Mouse (Mus musculus) forebrain, embryonic 11.5 days (tissue): Measurements from ENCODE around the gene Gm47841. TPM values are rescaled to one million over a fixed set of nuclear protein-coding genes. Genes with fewer than 3 reads are reported as not detected.

Source experiments
- ATAC-seq: fragments of 200-750 bp; cut with Nextera tagmentation; replicated peaks from 2 replicates; pipeline ENCODE4 v1.8.0; 2017; ENCODE audit warnings: moderate TSS enrichment; ENCODE audit not compliant: low FRiP score
- DNase-seq: peaks from one replicate; pipeline ENCODE4 v3.0.0-alpha.2; 2017; ENCODE audit warnings: low spot score
- H3K27ac ChIP-seq: fragments of 300-500 bp; sonication (generic); 2 replicates; pipeline ENCODE4 v1.5.1; 2014; ENCODE audit warnings: low read depth, low read length
- H3K27me3 ChIP-seq: fragments of 300-500 bp; sonication (generic); 2 replicates; pipeline ENCODE4 v1.6.1; 2014; ENCODE audit warnings: mild to moderate bottlenecking, low read length, mixed read lengths; ENCODE audit not compliant: control insufficient read depth, insufficient read depth
- H3K36me3 ChIP-seq: fragments of 300-500 bp; sonication (generic); 2 replicates; pipeline ENCODE4 v1.6.1; 2014; ENCODE audit warnings: mild to moderate bottlenecking, low read length, moderate library complexity, mixed read lengths; ENCODE audit not compliant: control insufficient read depth, insufficient read depth
- H3K4me1 ChIP-seq: fragments of 300-500 bp; sonication (generic); replicated peaks from 2 replicates; pipeline ENCODE4 v1.6.1; 2014; ENCODE audit warnings: low read length, mixed read lengths; ENCODE audit not compliant: control insufficient read depth, insufficient read depth
- H3K4me2 ChIP-seq: fragments of 300-500 bp; sonication (generic); 2 replicates; pipeline ENCODE4 v1.6.1; 2014; ENCODE audit warnings: low read depth, mild to moderate bottlenecking, low read length, moderate library complexity, mixed read lengths; ENCODE audit not compliant: severe bottlenecking
- H3K4me3 ChIP-seq: fragments of 300-500 bp; sonication (generic); 2 replicates; pipeline ENCODE4 v1.5.1; 2014; ENCODE audit warnings: low read depth, low read length
- H3K9ac ChIP-seq: fragments of 300-500 bp; sonication (generic); 2 replicates; pipeline ENCODE4 v1.6.1; 2014; ENCODE audit warnings: low read length
- H3K9me3 ChIP-seq: fragments of 300-500 bp; sonication (generic); 2 replicates; pipeline ENCODE4 v1.6.1; 2016; ENCODE audit warnings: low read length, mixed read lengths; ENCODE audit not compliant: control insufficient read depth
- WGBS: fragments of 180-500 bp; shearing (Covaris S2); extraction: QIAGEN DNeasy Blood & Tissue Kit; methylation state at CpG from one replicate; pipeline ENCODE4 v1.1.7; 2014; 5-methylcytosine and 5-hydroxymethylcytosine counted together
- polyA plus RNA-seq: library from polyadenylated mRNA; unstranded; fragments of >200 nt; fragmentation: Nextera tagmentation; extraction: Ambion mirVana; gene quantifications from 2 replicates; pipeline ENCODE4 v1.2.1, GENCODE M21; 2014

Gene Gm47841
- polyA plus RNA-seq, 1 experiment from 2014 or later = not detected

DNA sequence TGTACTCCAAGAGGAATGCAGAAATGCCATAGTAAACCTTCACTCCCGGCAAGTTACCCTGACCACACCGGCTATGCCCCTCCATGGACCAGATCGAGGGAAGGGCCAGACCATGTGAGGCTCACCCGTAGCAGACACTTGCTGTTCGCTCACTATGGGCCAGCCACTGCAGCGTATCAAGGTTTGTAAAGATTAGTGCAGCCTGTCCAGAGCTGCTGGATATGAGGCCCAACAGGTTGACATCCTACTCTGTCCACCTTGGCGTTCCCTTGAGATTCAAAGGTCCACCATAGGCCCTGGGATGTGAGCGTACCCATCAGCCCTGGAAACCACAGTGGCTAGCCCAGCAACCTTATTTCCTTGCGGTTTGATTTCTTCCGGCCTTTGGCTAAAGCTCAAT, 7.3 kb upstream of the Gm47841 start:
- DNase-seq (no peak), ATAC-seq (no peak)
- H3K27ac ChIP-seq = no peak overlapping the region
- H3K4me2 ChIP-seq = no peak overlapping the region
- WGBS = 72% methylated on average over 10 of the region's 10 CpGs
- no peaks in the 10 kb centered on the region for H3K36me3 ChIP-seq
- peaks cover 43% of the 10 kb centered on the region for H3K27me3 ChIP-seq
- no peak overlapping the region for H3K9ac ChIP-seq
- H3K9me3 ChIP-seq = no peaks in the 10 kb centered on the region
- H3K4me1 ChIP-seq = peaks cover 17% of the 10 kb centered on the region; the same call in 1 of the 2 replicates
- H3K4me3 ChIP-seq = no peak overlapping the region

DNA sequence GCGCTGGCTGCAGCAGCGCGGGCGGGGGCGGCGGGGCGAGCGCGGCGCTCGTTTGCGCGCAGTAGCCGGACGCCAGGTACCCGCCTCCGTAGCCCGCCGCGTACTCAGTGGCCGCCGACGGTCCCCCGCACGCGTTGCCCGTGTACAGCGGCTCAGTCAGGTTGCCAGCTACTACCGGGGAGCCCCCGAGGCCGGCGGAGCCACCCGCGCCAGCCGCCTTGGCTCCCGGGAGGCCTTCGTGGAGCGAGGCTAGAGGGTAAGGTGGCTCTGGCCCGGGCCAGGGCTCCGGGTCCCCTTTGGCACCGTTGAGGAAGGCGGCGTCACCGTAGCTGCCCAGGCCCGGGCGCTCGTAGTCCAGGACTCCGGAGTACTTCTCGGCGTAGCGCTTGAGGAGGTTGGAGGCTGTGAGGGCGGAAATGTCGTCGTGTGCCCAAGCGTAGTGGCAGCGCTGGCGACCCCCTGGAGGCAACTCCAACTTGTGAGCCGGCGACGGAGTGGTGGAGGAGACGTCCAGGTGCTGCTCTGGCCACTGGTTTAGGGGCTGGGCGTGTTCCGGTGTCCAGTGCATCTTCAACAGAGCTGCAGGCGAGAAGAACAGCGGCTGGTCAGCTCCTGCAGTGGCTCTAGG, 6.7 kb upstream of the Gm47841 start:
- Histone ChIP-seq H3K4me1 (peaks cover 15% of the 10 kb centered on the region; the same call in 1 of the 2 replicates), H3K36me3 (no peaks in the 10 kb centered on the region), H3K27ac (no peak overlapping the region), H3K27me3 (peaks cover 43% of the 10 kb centered on the region), H3K9me3 (no peaks in the 10 kb centered on the region), H3K9ac (peak overlapping the region; percentile 35), H3K4me2 (peak overlapping the region; percentile 53), H3K4me3 (peak overlapping the region; percentile 31)
- DNase-seq (peak; percentile 70), ATAC-seq (no peak)
- WGBS = 8% methylated on average over 44 of the region's 65 CpGs

DNA sequence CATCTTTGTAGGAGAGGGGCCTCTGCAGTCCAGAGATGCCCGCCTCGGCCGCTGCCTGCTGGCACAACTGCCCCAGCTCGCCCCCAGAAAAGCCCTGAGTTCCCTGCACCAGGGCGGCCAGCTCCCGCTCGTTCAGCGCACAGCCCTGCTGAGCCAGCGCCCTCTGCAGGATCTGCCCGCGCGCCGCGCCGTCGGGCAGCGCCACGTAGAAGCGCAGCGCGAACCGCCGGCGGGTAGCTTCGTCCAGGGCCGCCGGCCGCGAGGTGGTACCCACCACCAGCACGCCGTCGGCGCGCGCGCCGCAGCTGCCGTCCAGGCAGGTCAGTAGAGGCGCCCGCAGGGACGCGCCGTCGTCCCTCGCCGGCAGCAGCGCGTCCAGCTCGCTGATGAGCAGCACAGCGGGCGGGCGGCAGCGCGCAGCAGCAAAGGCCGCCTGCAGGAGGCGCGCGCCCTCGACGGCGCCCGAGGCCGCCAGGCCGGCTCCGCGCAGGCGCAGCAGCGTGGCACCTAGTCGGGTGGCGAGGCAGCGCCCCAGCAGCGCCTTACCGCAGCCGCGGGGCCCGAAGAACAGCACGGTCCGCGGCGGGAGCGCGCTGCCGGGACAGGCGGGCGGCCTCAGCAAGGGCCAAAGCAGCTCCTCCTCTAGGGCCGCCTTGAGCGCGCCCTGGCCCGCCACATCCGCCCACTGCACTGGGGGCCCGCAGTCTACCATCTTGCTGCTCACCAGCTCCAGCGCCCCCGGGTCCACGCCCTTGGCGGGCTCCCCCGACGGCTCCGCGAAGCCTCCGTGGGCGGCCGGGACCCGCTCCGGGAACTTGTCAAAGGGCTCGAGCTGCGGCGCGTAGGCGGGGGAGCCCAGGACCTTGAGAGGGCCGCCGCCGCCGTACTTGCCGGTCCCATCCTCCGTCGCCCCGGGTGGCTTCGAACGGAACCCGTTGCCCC, 5.6 kb upstream of the Gm47841 start:
- ATAC-seq = peak; percentile 19; the same call in 1 of the 2 replicates
- Histone ChIP-seq H3K9me3 (no peaks in the 10 kb centered on the region), H3K9ac (no peak overlapping the region), H3K4me2 (peak overlapping the region; percentile 53), H3K27me3 (peaks cover 50% of the 10 kb centered on the region), H3K4me1 (peaks cover 15% of the 10 kb centered on the region; the same call in 1 of the 2 replicates), H3K27ac (no peak overlapping the region), H3K36me3 (no peaks in the 10 kb centered on the region), H3K4me3 (peak overlapping the region; percentile 31)
- DNase-seq = peak; percentile 74
- 13% methylated on average over 108 of the region's 120 CpGs for WGBS

DNA sequence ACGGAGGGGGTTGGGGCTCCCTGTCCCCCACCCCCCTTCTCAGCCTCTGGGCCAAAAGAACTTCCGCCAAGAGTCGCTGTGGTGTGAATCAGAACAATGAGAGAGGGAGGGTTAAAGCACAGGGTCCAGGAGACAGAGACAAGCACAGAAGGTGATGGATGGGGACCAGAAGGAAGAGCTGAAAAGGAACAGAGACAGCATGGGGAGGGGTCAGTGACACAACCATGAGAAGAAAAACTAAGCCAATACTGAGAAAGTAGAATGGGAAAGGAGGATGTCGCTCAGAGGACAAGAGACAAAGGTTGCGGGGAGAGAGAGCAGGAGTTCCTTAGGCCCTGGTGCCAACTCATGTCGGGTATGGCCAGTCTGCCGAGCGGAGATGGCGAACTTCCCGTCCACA, 4.7 kb upstream of the Gm47841 start:
- Histone ChIP-seq H3K9me3 (no peaks in the 10 kb centered on the region), H3K4me3 (no peak overlapping the region), H3K4me2 (no peak overlapping the region), H3K27me3 (peaks cover 58% of the 10 kb centered on the region), H3K4me1 (peaks cover 19% of the 10 kb centered on the region), H3K36me3 (no peaks in the 10 kb centered on the region), H3K9ac (no peak overlapping the region), H3K27ac (no peak overlapping the region)
- no peak for ATAC-seq
- WGBS = 50% methylated on average over 10 of the region's 10 CpGs
- DNase-seq = no peak

DNA sequence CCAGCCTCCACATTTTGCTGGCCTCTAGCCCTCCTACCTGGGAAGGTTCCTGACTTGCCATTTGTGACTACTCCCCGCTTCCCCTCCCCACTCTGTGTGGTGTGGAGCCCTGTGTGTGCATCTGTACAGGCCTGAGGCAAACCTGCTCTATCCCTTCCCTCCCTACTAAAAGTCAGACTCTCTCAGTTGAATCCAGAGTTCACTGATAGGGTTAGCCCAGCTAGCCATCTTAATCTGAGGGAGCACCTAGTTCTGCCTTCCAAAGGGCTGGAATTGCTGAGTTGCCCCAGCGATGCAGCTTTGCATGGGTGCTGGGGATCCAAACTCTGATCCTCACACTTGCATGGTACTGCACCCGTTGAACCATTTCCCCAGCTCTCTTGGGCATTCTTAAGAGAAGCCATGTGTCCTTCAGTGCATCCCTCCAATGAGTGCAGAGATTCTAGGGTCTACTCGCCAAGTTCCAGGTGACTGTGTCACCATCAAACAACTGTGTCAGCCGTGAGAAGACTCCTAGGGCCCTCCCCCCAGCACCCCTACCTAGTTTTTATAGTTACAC, 1.2 kb upstream of the Gm47841 start:
- DNase-seq = no peak
- Histone ChIP-seq H3K36me3 (no peaks in the 10 kb centered on the region), H3K4me1 (peaks cover 21% of the 10 kb centered on the region), H3K27ac (no peak overlapping the region), H3K9me3 (no peaks in the 10 kb centered on the region), H3K27me3 (peaks cover 62% of the 10 kb centered on the region), H3K9ac (no peak overlapping the region), H3K4me3 (no peak overlapping the region), H3K4me2 (no peak overlapping the region)
- WGBS = 45% methylated on average over 5 of the region's 5 CpGs
- ATAC-seq = no peak

DNA sequence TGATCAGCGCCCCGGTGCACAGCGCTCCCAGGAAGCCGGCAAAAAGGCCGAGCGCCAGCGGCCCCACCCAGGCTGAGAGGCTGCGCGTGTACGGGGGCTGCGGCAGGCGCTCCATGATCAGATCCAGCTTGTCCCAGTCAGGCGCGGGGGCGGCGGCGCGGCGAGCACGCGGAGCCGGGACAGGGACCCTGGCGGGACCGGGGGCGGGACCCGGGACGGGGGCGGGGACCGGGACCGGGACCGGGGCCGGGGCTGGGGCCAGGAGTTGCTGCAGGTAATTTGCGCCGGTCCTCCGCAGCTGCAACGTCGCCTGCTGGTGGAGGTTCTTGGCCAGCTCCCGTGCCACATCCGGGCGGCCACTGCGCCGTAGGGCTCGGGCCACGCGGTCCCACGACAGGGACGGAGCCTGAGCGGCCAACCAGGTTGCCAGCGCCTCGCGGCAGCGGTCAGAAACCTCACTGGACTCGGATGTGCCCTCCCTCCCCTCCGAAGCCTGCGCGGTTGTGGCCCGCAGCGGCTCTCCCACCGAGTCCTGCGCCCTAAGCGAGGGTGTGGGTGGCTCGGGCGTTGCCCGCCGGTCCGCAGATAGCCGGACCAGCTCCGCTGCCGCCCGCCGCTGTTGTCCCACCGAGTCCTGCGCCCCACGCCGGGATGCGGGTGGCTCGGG, 537 bp downstream of the Gm47841 start:
- Histone ChIP-seq H3K27me3 (peaks cover 45% of the 10 kb centered on the region), H3K9me3 (no peaks in the 10 kb centered on the region), H3K27ac (no peak overlapping the region), H3K4me2 (peak overlapping the region; percentile 95), H3K9ac (peak overlapping the region; percentile 56), H3K4me1 (peaks cover 14% of the 10 kb centered on the region), H3K4me3 (peak overlapping the region; percentile 44), H3K36me3 (no peaks in the 10 kb centered on the region)
- DNase-seq (peak; percentile 80), ATAC-seq (peak; percentile 43; the same call in 1 of the 2 replicates)
- under 1% methylated on average over 76 of the region's 77 CpGs for WGBS

DNA sequence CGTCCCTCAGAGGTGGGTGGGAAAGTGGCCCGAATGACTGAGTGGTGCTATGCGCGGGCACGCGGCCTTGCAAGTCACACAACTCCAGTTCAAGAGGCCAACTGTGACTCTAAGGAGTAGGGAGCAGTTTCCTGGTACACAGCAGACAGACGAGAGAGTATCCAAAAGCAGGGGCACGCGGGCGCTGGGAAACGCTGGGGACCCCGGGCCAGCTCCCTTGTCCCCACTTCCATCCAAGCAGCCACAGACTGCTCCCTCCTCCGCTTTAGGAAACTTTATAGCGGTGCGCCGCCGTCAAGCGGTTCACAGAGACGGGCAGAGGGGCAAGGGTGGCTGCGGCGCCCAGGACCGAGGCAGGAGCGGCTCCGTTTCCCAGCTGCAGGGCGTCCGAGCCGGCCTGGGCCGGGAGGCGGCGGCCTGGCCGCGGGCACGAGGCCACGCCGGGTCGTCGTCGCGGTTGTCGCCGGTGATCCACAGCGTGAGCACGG, 1.1 kb downstream of the Gm47841 start:
- H3K27ac ChIP-seq = no peak overlapping the region
- ATAC-seq = no peak
- peak overlapping the region; percentile 95 for H3K4me2 ChIP-seq
- H3K9ac ChIP-seq = peak overlapping the region; percentile 56
- peaks cover 14% of the 10 kb centered on the region for H3K4me1 ChIP-seq
- no peaks in the 10 kb centered on the region for H3K36me3 ChIP-seq
- H3K27me3 ChIP-seq = peaks cover 47% of the 10 kb centered on the region
- WGBS = 1% methylated on average over 43 of the region's 43 CpGs
- DNase-seq = no peak
- H3K4me3 ChIP-seq = peak overlapping the region; percentile 44
- no peaks in the 10 kb centered on the region for H3K9me3 ChIP-seq

DNA sequence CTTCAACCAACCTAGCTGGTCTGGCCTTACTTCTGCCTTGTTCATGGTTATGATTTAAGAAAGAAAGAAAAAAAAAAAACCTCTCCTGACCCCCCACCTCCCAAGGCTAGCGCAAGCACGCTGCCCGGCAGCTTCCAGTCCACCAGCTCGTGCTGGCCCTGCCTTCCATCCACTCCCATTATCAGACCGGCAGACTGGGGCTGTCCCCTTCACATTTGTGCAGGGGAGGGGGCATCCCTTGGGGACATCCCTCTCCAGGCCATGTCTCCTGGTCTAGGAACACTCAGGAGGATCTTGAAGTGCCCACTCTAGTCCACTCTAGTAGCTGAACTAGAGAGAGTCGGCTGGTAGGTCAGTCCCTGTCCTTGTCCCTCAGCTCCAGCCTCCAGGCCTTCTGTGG, 2.7 kb downstream of the Gm47841 start:
- H3K9me3 ChIP-seq = no peaks in the 10 kb centered on the region
- ATAC-seq (no peak), DNase-seq (no peak)
- peaks cover 14% of the 10 kb centered on the region for H3K4me1 ChIP-seq
- H3K4me2 ChIP-seq = no peak overlapping the region
- 42% methylated on average over 6 of the region's 6 CpGs for WGBS
- no peak overlapping the region for H3K9ac ChIP-seq
- peaks cover 50% of the 10 kb centered on the region for H3K27me3 ChIP-seq
- no peaks in the 10 kb centered on the region; the same call in 1 of the 2 replicates for H3K36me3 ChIP-seq
- no peak overlapping the region for H3K4me3 ChIP-seq
- no peak overlapping the region for H3K27ac ChIP-seq
